Mouse (Mus musculus) right cerebral cortex, adult 18-20 months (tissue): ENCODE measurements around the gene Sarnp.

Experiments
- DNase-seq: peaks from one replicate; pipeline ENCODE4 v3.0.0; 2022; ENCODE audit warnings: mixed read lengths

Gene Sarnp

DNA sequence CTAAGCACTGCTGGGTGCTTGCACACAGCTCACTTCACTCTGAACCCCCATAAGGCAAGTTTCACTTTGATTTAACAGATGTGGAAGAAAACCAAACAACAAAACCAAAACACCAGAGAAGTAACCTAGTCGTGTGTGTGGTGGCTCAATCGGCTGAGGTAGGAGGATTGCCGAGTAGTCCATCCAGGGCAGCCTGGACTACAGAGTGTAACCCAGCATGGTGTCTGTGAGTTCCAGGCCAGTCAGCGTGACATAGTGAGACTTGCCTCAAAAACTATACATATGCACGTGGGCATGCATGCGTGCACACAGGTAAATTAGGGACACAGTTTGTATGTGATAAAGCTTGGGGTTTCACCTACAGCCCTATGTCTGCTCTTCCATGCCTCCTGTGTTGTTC lies 100.3 kb downstream of the Sarnp start:
- no peak for DNase-seq

DNA sequence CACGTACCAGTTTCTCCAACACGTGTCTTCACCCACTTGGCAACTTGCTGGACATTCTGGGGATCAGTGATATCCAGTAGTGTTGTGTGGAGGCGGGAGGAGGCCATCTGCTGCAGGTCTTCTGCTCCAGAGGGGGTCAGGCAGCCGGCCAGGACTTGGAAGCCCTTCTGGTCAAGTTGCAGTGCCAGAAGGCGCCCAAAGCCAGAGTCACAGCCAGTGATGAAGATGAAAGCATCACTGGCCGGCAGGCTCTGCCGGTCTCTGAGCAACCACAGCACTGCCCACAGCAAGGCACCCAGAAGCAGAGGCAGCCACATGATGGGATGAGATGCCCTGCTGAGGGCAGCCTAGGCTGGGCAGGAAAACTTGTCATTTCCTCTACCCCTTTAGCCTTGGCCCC lies 101.1 kb downstream of the Sarnp start:
- DNase-seq: no peak

DNA sequence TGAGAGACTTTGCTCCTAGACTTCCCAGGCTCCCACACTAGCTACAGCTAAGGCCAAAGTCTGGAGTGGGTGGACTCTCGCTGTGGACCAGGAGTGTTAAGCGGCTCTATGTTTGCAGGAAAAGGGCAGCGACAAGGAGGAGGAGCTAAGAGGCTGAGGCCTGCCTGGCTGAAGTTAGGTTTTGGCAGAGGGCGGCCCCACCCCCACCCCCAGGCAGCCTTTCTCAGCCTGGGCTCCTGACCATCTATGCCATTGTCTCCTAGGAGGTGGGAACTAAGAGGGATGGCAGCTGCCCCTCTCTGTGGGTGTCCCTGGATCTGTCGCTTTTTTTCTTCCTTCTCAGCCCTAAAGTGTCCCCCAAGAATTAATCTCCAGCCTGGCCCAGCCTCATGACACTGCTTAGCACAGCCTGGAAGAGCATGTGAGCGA lies 102.1 kb downstream of the Sarnp start:
- DNase-seq: no peak

DNA sequence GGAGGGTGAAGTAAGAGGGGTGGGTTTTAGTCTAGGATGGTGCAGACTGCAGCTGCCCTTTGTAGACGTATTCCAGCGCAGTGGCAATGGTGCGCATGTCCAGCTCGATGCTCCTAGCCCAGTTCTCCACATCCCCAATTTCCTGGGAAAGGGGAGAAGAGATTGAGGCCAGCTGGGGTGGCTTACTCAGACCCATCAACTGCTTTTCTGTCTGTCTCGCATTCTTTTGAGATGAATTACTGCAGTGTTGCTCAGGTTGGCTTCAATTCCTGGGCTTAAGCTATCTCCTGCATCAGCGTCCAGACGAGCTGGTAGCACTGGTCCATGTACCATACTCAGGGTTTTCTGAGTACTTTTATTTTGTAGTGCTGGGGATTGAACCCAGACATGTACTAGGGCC lies 102.8 kb downstream of the Sarnp start:
- no peak for DNase-seq

DNA sequence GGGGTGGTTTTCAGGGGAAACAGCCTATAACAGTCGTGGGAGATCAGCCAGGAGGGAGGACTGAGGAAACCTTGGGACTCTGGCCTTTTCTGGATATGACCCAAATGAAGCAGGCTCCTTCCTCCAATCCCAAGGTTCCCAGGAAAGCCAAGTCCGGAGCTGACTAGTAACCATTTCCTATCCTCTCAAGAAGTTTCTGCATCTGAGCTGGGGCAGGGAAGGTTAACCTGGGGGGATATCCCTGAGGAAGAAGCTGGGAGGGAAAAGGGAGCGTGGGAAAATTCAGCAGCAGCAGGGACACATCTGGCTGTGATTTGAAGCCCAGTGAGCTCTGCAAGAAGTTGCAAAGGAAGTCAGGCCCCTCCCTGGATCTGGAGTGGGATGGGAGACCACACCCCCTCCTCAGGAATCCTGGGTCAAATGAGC lies 103.6 kb downstream of the Sarnp start:
- no peak for DNase-seq

DNA sequence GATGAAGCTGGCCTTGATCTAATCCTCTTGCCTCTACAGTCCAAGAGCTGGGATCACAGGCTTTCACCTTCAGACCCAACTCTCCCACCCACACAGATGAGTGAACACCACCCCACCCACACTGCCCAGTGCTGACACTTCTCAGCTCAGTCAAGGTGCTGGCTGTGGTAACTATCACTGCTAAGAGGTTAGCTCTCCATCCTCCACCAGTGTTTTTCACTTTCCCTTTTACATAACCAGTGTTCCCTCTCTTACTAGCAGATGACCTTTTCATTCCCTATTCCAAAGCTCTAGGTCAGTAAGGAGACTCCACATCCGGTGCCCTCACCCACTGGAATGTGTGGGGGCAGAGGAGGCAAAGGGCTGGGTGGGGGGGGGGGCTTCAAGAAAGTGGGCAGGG lies 104.1 kb downstream of the Sarnp start:
- DNase-seq: no peak

DNA sequence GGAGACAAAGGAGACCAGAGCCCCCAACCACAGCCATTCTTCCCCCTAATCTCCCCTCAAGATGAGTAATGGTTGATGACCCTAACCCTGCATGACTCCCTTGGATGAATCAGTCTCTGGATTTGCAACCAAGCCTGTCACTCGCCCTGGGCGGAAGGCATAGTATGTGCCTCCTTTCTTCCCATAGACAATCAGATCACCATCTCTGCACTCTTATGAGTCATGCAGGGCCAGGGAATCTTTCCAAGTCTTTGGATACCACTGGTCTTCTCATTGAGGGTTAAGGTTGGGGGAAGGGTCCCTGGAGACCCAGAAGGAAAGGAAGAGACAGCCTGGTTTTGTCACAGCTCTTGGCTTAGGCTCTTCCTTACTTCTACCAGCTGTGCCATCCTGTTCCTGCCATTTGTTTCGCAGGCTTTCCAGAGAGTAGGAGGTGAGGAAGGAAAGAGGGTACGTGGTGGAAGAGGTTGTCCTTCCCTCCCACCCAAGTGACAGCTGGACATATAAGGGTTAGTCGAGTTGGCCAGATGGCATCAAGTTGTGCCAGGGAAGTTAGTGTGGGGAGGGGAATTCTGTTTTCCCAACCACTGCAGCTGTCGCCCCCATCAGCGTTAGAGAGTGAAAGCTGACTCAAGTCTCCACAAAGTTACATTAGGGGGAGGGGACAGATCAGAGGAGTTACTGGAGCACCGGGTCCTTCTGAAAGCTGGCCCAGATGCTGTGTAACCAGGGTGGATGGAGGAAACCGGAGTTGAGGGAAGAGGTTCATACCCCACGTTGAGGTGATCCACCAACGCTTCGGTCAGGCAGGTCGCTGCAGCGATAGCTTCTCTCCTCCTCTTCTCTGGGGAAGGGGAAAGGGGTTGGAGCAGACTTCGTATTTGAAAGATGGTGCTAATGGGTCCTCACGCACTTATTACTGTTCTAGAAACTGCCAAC lies 105.0 kb downstream of the Sarnp start:
- DNase-seq: peak; percentile 47

DNA sequence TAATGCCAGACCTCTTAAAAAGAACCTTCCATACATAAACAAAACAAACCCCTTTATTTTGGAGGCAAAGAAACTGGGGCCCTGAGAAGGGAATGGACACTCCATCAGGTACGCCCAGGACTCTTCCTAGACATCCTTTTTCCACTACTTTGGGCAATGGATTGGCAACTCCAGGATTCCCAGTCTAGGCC lies 105.6 kb downstream of the Sarnp start, which contains the start of gene Rdh5:
Gene Rdh5, minus strand, starts transcription at position 67 of the 191 bp plus-strand sequence.
- no peak for DNase-seq

DNA sequence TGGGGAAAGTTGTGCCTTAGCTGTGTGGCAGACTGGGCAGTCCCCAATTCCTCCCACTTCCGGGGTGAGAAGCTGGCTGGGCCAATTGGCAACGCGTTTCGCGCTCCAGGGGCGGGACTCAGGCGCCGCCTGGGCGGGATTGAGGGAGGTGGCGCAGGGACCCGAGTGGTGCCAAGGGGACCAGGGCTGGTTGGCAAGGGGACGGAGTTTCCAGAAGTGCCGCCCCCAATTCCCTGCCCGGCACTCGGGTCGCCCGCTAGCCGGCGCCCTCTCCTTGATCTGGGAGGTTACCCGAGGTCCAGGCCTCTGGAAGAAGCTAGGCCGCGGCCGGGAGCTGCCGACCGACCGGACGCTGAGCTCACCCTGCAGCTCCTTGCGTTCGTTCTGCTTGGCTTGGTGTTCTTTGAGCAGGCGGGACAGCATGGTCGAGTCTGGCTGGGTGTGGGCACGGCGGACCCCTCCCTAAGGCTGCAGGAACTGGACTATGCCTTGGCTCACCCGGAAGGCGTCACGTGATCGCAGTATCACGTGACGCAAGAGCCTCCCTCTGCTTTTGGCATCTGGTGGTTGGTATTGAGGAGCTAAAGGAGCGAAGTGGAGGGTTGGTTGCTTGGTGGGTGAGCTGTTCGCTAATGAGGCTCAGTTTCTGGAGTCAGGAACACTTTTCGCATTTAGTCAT lies 106.0 kb downstream of the Sarnp start:
- DNase-seq: peak; percentile 97

DNA sequence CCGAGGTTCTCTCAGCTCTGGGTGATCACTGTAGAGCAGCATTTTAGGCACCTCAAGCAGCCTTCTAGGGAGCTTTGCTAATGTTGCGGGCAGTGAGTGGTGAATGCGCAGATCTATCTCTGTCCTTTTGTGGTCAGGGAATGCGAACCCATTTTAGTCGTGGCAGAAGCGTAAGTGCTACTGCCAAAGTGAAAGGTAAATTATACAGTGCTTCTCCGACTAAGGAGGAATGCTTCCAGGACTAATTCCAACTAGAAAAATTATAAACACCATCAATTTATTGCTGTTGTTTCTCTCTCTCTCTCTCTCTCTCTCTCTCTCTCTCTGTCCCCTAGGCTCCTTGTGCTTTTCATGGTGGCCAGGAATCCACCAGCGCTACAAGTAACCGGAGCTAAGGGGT lies 106.8 kb downstream of the Sarnp start, which contains the start of gene Bloc1s1:
Gene Bloc1s1, minus strand, starts transcription at position 101 of the 400 bp plus-strand sequence.
- no peak for DNase-seq
